Mouse (Mus musculus) telencephalon, adult 2 months (tissue): ENCODE results near the gene Podn.

Experiments used
- DNase-seq: peaks from one replicate; pipeline ENCODE4 v3.0.0-alpha.2; 2011; ENCODE audit warnings: low read depth, low spot score

The Podn gene

GRCm38 (mm10) chr4:108007532-108008103 lies 88.6 kb downstream of the Podn start:
- no peak for DNase-seq

DNA sequence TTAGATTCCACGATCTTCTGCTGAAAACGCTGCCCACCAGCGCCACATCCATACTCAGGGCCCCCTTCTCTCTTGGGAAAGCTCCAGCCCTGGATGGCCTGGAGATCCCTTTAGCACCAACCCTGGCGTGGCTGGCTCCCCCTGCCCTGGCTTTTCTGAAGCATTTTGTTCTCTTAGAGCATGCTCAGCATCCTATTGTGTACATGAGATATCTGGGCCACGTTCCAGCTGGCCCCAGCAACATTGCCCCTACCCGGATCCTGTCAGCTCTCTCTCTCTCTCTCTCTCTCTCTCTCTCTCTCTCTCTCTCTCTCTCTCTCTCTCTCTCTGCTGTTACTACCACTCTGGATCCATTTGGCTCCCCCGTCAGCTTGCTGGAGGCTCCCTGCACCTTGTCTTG lies 90.9 kb downstream of the Podn start:
- no peak for DNase-seq

DNA sequence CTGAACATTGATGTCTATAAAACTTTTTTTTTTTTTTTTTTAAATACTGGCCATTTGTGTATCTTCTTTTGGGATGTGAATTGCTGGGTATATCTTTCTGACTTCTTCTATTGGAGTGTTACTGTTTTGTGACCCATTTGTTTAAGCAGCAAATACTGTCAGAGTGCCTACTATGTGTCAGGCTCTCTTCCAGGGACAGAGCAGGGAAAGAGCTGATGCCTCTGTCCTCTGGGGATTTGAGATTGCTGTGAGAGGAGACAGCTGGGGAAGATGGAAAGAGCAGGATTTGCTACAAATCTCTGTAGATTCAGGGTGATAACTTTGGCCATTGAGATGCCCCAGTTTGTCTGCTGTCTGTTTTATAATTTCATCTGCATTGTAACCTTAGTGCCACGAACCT lies 96.9 kb downstream of the Podn start:
- no peak for DNase-seq

- DNase-seq = no peak
Observed at GRCm38 (mm10) chr4:107998641-107999332, 97.5 kb downstream of the Podn start.

GRCm38 (mm10) chr4:107996418-107996986 lies 99.7 kb downstream of the Podn start:
- DNase-seq = no peak

DNA sequence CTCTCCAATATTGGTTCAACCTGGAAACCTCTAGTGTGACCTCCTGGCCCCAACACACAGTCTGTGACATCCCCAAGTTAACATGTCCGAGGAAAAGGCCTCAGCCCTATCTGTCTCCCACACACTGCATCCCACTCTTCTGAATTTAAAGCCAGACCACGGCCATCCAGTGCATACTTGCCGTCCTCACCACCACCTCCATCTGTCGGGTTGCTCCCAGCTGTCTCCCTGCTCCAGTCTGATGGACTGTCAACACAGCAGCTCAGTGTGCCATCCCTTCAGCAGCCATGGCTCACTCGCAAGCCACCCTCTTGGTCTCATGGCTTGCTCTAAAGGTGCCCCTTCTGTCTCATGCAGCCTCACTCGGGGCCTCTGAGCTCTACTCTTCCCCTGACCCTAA lies 100.5 kb downstream of the Podn start:
- no peak for DNase-seq

- DNase-seq = no peak
Observed at GRCm38 (mm10) chr4:107995011-107995410, 101.2 kb downstream of the Podn start.

DNA sequence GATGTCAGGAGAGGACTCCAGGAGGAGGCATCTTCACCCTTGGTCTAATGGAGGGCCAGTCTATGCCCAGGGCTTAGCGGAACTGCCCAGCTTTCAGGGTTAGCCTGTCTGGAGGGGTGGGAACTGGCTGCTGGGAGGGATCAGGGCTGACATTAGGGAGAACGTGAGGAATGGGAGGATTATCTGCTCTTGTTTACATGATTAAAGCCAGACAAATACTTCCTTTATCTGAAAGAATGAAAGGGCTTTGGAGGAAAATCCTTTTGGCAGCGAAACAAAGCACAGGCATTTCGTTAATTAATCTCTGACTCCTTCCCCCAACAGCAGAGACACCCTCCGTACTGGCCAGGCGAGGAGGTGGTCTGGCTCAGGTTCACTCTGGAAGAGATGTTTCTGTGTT lies 104.4 kb downstream of the Podn start:
- no peak for DNase-seq

- no peak for DNase-seq
Observed at GRCm38 (mm10) chr4:107990818-107991217, 105.4 kb downstream of the Podn start.

GRCm38 (mm10) chr4:107988931-107989330 lies 107.3 kb downstream of the Podn start:
- DNase-seq = no peak

DNA sequence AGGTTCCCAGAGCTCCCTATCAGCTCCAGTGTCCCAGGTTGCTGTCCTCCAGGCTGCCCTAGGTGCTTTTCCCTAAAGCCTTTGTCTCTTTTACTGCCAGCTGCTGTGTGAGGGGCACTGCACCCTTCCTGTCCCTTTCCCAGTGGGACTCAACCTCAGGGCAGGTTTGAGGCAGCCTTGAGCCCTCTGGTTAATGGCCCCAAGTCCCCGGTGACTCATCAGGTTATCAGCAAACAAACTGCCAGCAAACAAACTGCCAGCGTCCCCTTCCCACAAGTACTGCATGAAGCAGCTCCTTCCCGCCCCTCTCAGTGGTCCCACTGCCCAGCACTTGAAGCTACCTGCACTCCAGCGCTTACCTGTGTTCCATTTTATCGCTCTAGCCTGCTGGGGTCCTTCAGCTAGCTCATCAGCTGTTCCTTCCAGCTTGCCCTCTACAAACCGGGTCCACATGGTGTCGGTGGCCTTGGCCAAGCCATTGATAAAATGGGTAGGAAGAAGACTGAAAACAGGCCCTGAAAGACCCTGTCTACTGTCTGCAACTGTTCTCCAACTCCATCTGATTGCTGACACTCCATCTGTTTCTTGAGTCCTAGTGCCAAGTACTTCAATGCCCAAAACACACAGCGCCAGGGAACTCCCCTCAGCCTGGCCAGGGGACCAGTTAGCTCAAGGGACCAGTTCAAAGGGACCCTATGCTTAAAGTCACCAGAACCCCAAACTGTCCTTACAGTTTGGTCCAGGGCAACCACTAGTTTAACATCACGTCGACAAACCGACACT lies 109.7 kb downstream of the Podn start:
- no peak for DNase-seq

DNA sequence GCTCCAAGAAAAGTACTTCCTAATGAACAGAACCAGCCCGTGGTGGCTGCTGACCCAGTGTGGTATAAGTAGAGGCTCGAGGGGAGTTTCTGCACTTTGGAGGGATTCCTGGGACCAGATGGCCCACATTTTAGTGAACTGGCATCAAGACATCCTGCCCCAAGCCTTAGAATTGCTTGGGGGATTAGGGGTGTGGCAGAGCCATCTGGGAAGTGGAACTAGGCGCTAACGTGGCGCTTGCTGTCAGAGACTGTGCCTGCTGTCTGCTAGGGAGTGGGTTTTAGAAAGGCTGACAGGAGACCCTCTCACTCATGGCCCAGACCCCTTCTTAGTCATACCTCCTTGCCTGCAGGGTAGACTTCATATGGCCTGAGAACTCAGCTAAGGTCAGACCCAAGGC lies 110.4 kb downstream of the Podn start:
- no peak for DNase-seq

GRCm38 (mm10) chr4:107984282-107984981 lies 111.8 kb downstream of the Podn start:
- peak; percentile 85 for DNase-seq

DNA sequence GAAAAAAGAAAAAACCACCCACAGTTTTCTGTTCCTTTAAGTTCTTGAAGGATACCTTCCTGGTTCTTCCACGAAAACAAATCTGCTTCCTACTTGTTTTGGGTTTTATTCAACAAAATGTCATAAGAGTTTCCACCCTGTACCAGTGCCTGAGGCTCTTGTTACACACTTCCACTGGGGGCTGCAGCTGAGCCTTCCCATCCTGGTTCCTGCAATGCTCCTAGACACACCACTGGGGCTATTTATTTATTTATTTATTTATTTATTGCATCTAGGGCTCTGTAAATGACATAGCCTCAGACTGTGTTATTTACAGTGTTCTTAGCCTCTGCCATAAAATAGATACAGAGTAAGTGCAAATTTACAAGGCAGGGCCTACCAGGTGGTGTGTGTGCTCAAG lies 112.5 kb downstream of the Podn start:
- no peak for DNase-seq

DNA sequence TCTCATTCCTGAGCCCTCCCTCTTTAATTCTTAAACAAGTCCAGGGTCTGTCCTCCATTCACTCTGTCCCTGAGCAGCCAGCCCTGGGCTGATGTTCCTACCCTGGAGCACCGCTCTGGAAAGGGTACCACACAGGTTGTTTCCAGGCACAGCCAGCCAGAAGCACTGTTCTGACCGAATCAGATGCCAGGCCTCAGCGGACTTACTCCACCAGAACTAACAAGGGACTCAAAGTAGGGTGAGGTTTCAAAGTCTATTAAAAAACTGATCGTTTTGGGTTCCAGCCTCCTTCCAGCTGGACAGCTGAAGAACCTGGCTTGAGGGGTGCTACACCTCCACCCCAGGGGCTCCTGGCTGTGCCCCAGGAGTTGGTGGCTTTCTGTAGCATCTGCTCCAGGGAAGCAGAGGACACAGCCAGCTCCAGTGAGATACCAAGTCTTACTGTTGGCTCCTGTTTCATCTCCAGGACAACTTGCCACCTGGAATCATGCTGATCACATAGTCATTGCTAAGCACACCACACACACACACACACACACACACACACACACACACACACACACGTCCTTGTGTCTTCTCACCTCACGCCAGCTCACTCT lies 116.1 kb downstream of the Podn start:
- no peak for DNase-seq

DNA sequence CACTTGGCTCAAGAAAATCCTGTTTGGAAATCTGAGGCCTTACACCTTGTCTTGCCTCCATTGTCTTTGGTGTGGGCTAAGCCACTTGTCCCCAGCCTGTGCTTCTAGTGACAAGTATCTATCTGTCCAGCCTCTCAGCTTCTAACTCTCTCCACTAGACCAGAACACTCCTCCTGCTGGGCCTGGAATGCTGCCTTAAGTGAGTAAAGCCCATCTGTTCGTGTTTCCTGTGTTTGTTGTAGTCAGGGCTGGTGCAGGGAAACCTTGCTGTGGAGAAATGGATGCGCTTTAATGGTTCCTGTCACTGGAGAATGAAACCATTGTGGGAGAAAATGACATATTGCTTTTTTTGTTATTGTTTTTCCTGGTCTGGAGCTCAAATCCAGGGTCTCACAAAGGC lies 116.7 kb downstream of the Podn start:
- DNase-seq = peak; percentile 58

DNA sequence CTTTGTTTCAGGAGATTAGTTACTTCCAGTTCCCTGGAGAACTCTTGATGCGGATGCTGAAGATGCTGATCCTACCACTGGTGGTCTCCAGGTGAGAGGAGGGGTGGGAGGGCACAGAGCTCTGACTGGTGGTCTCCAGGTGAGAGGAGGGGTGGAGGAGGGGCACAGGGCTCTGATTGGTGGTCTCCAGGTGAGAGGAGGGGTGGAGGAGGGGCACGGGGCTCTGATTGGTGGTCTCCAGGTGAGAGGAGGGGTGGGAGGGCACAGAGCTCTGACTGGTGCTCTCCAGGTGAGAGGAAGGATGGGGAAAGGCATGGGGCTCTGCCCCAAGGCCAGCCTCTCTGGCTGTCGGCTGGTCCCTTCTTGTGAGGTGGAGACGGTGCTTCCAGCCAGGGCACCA lies 118.7 kb downstream of the Podn start:
- DNase-seq = no peak

DNA sequence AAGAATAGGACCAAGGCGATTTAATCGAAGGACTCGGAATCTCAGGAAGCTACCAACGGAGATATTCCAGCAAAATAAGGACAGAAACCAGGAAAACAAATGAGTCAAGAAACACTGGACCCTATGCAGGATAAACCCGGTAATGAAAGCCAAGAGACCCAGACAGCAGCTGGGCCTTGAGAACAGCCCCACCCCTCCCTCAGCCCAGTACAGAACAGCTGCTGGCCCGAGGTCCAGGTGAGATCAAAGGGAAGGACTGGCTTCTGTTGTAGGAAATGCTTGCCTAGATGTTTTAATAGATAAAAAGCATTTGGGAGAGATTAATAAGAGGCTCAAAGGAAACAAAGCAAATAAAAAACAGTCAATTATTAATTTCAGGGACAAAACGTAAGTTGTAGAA lies 121.2 kb downstream of the Podn start:
- DNase-seq = no peak

DNA sequence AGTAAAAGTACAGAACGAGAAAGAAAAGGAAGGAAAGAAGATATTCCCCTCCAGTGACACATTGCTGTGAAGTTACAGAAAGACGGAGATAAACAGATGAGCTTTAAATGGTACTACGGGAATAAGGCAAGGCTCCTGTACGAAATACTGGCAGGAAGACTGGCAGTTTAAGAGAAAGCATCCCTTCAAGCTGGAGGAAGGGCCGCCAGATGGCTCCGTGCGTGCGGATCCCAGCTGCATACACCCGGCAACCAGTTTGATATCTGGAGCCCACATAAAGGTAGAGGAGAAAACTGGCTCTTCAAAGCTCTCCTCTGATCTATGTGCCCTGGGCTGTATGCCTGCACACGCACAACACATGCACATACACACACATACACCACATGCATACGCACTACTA lies 121.7 kb downstream of the Podn start:
- no peak for DNase-seq

- no peak for DNase-seq
Observed at GRCm38 (mm10) chr4:107971162-107971561, 125.1 kb downstream of the Podn start.

GRCm38 (mm10) chr4:107969781-107970180 lies 126.5 kb downstream of the Podn start:
- DNase-seq = no peak
